Mouse (Mus musculus): ENCODE results near the gene Dtl.

DNA sequence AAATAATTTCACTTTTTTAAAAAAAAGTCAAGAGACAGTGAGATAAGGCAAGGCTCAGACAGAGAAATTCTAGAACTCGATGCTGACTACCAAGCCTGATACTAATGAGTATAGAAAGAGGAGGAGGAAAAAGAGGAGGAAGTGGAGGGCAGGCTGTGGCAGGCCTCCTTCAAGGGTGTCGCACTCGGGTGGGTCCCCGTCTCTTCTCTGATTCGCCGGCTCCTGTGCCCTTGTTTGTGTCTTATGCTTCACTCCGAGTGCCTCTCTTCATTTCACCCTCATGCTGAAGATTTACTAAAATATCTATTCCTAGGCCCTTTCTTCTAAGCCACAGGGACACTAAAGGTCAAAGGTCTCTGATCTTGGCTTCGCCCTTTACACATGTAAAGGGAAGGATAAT is 63.8 kb downstream of the Dtl start:
- no peak for TF ChIP-seq POLR2A (IDR thresholded peaks at IDR 0.05; ENCODE audit: insufficient read depth, low read length)
- no peak for TF ChIP-seq CTCF (IDR thresholded peaks at IDR 0.05; ENCODE audit: low read depth, low read length)
